Mouse (Mus musculus) ES-E14 (cell line): ENCODE measurements around the gene Anapc2. TPM values are rescaled to one million over a fixed set of nuclear protein-coding genes. Genes with fewer than 3 reads are reported as not detected.

Experiments
- DNase-seq: peaks from one replicate; pipeline ENCODE4 v3.0.0-alpha.2; 2013; ENCODE audit warnings: low read depth, low spot score
- H3K27ac ChIP-seq: 2 replicates; pipeline ENCODE4 v1.5.1; 2012; ENCODE audit warnings: low read depth, mild to moderate bottlenecking, low read length, moderate library complexity, mixed read lengths; ENCODE audit not compliant: poor library complexity, insufficient read depth, severe bottlenecking
- H3K36me3 ChIP-seq: 2 replicates; pipeline ENCODE4 v1.6.1; 2012; ENCODE audit warnings: mild to moderate bottlenecking, low read length, moderate library complexity, mixed read lengths; ENCODE audit not compliant: control insufficient read depth, poor library complexity, insufficient read depth, severe bottlenecking
- H3K4me1 ChIP-seq, 2 experiments: fragments of 150-350 bp in 1 of 2; sonication (generic) in 1 of 2; 2 replicates each; pipeline ENCODE4 v1.6.1; 2012; ENCODE audit warnings: low read length in 2 of 2, mild to moderate bottlenecking in 1 of 2, mixed read lengths in 1 of 2; ENCODE audit not compliant: control insufficient read depth in 2 of 2, insufficient read depth in 2 of 2, poor library complexity in 1 of 2
- H3K4me3 ChIP-seq, 2 experiments: fragments of 150-350 bp in 1 of 2; sonication (generic) in 1 of 2; 2 replicates each; pipeline ENCODE4 v1.5.1; 2012; ENCODE audit warnings: low read length in 2 of 2, low read depth in 1 of 2, mild to moderate bottlenecking in 1 of 2, mixed read lengths in 1 of 2; ENCODE audit not compliant: insufficient read depth in 1 of 2, poor library complexity in 1 of 2, severe bottlenecking in 1 of 2
- H3K9ac ChIP-seq: 2 replicates; pipeline ENCODE4 v1.6.1; 2012; ENCODE audit warnings: low read depth, mild to moderate bottlenecking, low read length, mixed read lengths; ENCODE audit not compliant: poor library complexity, insufficient read depth, severe bottlenecking
- H3K9me3 ChIP-seq: fragments of 150-350 bp; sonication (generic); 2 replicates; pipeline ENCODE4 v1.6.1; 2012; ENCODE audit warnings: low read depth, mild to moderate bottlenecking, low read length; ENCODE audit not compliant: control insufficient read depth, insufficient read depth
- CHD2 ChIP-seq: IDR thresholded peaks from 2 replicates; pipeline ENCODE4 v1.6.1; 2014; ENCODE audit warnings: mild to moderate bottlenecking, low read depth, low read length, inconsistent platforms
- HCFC1 ChIP-seq: IDR thresholded peaks from 2 replicates; pipeline ENCODE4 v1.6.1; 2012; ENCODE audit warnings: low read length, inconsistent platforms, borderline replicate concordance; ENCODE audit not compliant: insufficient read depth
- MAFK ChIP-seq: IDR thresholded peaks from 2 replicates; pipeline ENCODE4 v1.6.1; 2014; ENCODE audit warnings: mild to moderate bottlenecking, low read depth, low read length, inconsistent platforms; ENCODE audit not compliant: insufficient read depth
- ZC3H11A ChIP-seq: IDR thresholded peaks from 2 replicates; pipeline ENCODE4 v1.6.1; 2012; ENCODE audit warnings: low read depth, mild to moderate bottlenecking, inconsistent platforms, low read length, borderline replicate concordance
- ZNF384 ChIP-seq: IDR thresholded peaks from 2 replicates; pipeline ENCODE4 v1.6.1; 2012; ENCODE audit warnings: low read depth, low read length, inconsistent platforms
- in situ Hi-C, 2 experiments: fragments of 600-800 bp; cut with MboI; formaldehyde crosslinking; loops; one replicate each; pipeline ENCODE4 v1.15.1; 2025; ENCODE audit warnings: low sequenced_read_pairs in 2 of 2, inconsistent platforms in 1 of 2; ENCODE audit not compliant: unreplicated experiment in 2 of 2
- total RNA-seq: library from RNA; depleted of rRNA; stranded (reverse); fragments of 300-350 nt; gene quantifications from 2 replicates; pipeline ENCODE4 v1.2.3, GENCODE M21; 2012

The Anapc2 gene
- total RNA-seq, 1 experiment: 25.2 TPM

- no peak overlapping the region for H3K27ac ChIP-seq
These were observed 32.6 kb downstream of the Anapc2 start for GRCm38 (mm10) chr2:25304657-25305541.

GRCm38 (mm10) chr2:25305587-25306359 is 33.5 kb downstream of the Anapc2 start:
- Histone ChIP-seq H3K4me1 (peaks cover 0 to 3% of the 10 kb centered on the region in 2 experiments; a peak in 1 of 4 replicates), H3K9ac (0 out of 2 replicates have a peak overlapping the region, but pooled peaks have one; percentile 57), H3K9me3 (no peaks in the 10 kb centered on the region), H3K4me3 (peak overlapping the region in 1 of 2 experiments; percentile 56; a peak in 2 of 4 replicates), H3K36me3 (peaks cover 2% of the 10 kb centered on the region; the same call in 1 of the 2 replicates), H3K27ac (no peak overlapping the region)
- TF ChIP-seq ZNF384 (no peak), ZC3H11A (no peak), HCFC1 (no peak), CHD2 (no peak), MAFK (no peak)
- in situ Hi-C loops: no loop called here
- no peak for DNase-seq

More at GRCm38 (mm10) chr2:25304657-25305541, 32.6 kb downstream of the Anapc2 start:
- no peak for DNase-seq
- peaks cover 0 to 3% of the 10 kb centered on the region in 2 experiments; a peak in 1 of 4 replicates for H3K4me1 ChIP-seq
- peak overlapping the region; percentile 57 for H3K9ac ChIP-seq
- no peak for TF ChIP-seq ZNF384
- no peaks in the 10 kb centered on the region for H3K9me3 ChIP-seq
- H3K4me3 ChIP-seq: peak overlapping the region; percentile 53 to 56
- in situ Hi-C loops: no loop called here
- peaks cover 2% of the 10 kb centered on the region; the same call in 1 of the 2 replicates for H3K36me3 ChIP-seq

GRCm38 (mm10) chr2:25310180-25310579 is 37.9 kb downstream of the Anapc2 start:
- H3K36me3 ChIP-seq: no peaks in the 10 kb centered on the region
- peak overlapping the region in 1 of 2 experiments; percentile 64; a peak in 1 of 4 replicates for H3K4me3 ChIP-seq
- 0 out of 2 replicates have a peak overlapping the region, but pooled peaks have one; percentile 2 for H3K9ac ChIP-seq
- H3K9me3 ChIP-seq: no peaks in the 10 kb centered on the region
- H3K4me1 ChIP-seq: peaks cover 3 to 18% of the 10 kb centered on the region in 2 experiments; a peak in 3 of 4 replicates
- in situ Hi-C loops: no loop called here
- H3K27ac ChIP-seq: no peak overlapping the region
- TF ChIP-seq CHD2: no peak
- no peak for TF ChIP-seq ZC3H11A
- TF ChIP-seq HCFC1: no peak
- no peak for TF ChIP-seq ZNF384
- TF ChIP-seq MAFK: no peak
- no peak for DNase-seq

GRCm38 (mm10) chr2:25310969-25311368 is 38.7 kb downstream of the Anapc2 start:
- DNase-seq: no peak
- H3K9ac ChIP-seq: peak overlapping the region; percentile 64
- no peaks in the 10 kb centered on the region for H3K9me3 ChIP-seq
- H3K4me1 ChIP-seq: peaks cover 3 to 16% of the 10 kb centered on the region in 2 experiments; a peak in 3 of 4 replicates
- TF ChIP-seq ZC3H11A (no peak), ZNF384 (no peak), HCFC1 (no peak), MAFK (no peak), CHD2 (no peak)
- H3K36me3 ChIP-seq: no peaks in the 10 kb centered on the region
- no peak overlapping the region for H3K27ac ChIP-seq
- in situ Hi-C loops: no loop called here
- peak overlapping the region; percentile 64 to 82 for H3K4me3 ChIP-seq
